Mouse (Mus musculus) heart, adult 11 months (tissue): Measurements from ENCODE around the gene Pus7l.
A peak's percentile ranks its signal among the peaks of the same experiment; 100 is the strongest.
"Not testable (repeated sequence)": the region's sequence is repeated elsewhere in the genome, so short reads cannot be mapped to it uniquely, and the experiment has no call there.

ENCODE experiments used
- DNase-seq: peaks from one replicate; pipeline ENCODE4 v3.0.0; 2022

Pus7l gene

DNA sequence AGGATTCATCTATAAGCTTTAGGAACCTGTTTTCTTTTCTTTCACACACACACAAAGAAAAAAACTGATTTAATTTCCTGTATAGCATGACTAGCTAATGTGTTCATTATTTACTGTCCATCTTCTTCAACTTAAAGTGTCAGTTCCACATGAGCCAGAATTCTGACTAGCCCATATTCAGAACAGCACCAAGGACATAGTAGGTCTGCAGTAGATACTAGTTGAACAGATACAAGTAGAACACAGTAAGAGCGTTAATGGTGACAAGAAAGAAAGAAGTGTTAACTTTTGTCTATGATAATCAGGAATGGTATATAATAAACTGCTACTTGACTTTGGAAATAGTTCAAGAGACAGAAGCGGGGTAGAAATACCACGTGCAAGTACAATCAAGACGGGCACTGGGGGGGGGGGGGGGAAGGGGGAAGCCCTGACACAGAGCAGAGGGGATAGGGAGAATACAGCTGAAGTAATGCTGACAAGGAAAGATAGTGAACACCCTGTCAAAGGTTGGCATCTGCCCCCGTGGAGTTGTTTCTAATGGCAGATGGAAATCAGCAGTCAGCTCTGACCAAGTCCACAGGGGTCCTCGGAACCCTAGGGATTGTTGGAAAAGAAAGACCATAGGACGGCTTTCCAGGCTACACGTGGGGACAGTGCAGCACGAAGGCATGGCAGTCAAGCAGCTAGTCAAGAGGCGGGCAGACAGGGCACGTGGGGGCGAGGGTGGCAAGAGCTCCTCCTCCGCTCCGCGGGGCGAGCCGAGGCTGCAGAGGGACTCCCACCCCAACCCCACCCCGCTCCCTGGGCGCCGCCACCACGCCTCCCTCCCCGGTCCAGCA is 559 bp downstream of the Pus7l start:
- peak; percentile 12 for DNase-seq

DNA sequence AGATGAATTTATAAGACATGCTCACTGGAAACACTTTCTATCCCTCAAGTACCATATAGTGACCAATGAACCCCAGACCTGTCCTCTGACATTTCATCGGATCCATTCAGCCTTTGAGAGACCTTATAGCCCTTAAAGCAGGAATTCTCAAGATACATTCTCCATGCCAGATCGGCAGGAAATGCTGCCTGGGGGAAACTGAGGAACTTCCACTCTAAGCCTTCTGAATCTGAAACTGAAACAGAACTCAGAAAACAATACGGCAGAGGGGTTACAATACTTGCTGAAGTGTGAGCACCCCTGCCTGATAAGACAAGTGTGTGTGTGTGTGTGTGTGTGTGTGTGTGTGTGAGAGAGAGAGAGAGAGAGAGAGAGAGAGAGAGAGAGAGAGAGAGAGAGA is 4.1 kb downstream of the Pus7l start:
- DNase-seq: peak; percentile 67

DNA sequence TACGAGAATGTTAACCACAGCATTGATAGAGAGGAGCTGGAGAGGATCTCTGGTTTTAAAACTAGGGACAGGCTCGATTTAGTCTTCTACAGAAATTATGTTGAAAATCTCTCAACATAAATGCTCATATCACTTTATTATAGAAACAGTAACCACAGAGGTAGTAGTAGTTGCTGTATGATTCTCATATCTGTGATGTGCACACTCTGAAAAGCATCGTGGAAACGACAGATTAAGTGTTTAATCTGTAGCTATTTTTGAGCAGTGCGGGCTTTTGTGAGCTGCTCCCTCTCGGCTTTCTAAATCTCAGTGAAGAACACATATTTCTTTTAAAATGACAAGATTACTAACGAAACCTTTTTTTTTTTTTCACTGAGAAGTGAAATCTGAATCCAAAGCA is 7.8 kb downstream of the Pus7l start:
- peak; percentile 12 for DNase-seq

DNA sequence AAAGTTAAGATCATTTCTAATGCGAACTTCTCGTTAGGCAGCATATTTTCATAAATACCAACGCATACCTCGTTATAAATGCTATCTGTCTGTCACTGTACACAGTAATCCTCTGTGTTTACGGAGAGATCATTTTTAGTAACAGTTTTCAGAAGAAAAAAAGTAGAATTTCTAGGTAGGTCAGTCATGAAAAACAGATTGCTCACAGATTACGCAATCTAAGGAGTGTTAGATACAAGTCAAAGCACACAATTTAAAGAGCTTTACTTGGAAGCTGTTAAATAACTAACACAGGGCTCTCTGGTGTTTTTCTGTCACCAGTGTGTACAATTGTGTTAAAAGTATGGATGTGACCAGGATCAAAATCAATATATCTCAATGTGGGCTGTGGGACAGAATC is 10.4 kb downstream of the Pus7l start:
- DNase-seq: no peak

DNA sequence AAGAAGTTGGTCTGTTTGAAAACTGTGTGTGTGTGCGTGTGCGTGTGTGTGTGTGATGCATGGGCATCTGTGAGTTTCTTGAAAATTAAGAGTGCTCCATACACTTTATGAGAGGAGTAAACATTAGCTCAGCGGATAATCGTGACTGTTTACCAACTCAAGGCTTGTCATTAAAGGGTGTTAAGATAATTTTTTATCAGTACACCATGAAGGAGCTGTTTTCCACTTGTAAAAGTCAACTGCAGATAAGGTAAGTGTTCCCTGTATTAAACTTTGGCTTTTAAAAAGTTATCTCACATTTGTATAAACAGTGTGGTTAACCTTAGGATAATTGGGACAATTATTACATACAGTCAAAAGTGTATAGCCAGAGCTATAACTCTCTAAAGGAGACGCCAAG is 11.0 kb downstream of the Pus7l start:
- no peak for DNase-seq

DNA sequence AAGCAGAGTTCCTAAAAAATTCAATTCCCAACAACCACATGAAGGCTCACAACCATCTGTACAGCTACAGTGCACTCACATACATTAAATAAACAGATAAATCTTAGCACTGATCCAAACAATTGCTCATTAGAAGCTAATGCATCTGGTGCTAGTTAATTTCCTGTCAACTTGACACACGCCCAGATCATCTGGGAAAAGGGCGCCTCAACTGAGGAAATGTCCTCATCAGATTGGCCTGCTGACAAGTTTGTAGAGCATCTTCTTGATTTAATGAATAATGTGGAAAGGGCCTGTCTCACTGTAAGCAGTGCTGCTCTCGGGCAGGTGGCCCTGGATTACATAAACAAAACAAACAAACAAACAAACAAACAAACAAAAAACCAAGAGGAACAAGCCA is 12.8 kb downstream of the Pus7l start:
- DNase-seq: peak; percentile 85

DNA sequence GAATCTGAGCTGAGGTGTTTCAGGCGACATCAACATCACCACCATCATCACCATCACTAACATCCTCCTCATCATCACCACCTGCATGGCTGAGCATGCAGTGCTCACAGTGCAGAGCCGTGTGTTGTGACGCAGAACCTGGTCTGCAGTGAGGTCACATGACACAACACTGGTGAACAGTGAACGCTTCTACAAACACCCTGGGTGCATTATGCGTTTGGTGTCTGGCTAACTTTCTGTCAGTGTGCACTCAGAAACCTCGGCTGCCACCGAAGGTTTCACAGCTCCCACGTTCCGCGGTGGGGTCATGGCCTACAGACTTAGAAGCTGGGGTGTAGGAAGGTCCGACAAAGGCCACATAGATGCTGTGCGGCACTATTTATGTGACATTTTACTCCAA is 18.4 kb downstream of the Pus7l start:
- DNase-seq: peak; percentile 89

DNA sequence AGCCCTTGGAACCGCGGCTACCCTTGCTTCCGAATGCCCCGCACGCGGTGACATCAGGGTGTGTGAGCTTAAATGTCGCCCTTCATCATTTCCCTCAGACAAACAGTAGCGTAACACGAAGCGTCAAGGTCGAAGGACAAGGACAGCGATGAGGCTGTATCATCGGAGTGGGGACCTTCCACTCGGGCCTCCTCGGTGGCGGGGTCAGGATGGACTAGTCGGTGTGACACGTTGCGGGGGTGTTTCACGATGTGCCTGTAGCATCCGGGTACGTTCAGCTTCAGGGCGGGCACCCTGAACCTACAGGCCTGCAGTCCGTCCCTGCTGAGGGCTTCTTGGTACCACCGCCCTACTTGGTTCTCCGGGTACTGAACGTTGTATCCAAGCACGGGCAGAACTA is 20.1 kb downstream of the Pus7l start:
- peak; percentile 90 for DNase-seq

DNA sequence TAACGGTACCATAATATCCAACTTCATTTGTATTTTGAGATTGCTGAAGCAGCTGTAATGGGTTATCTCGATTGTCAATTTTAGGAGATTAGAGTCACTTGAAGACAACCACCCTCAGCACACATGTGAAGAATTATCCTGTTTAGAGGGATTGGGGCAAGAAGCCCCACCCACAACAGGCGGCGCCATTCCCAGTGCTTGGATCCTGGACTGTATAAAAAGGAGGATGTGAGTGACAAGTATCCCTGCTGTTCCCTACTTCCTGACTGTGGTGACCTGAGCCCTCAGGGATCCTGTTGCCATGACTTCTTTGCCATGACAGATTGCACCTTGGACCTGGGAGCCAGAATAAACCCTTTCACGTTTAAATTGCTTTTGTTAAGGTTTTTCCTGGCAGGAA is 22.4 kb downstream of the Pus7l start:
- peak; percentile 87 for DNase-seq

DNA sequence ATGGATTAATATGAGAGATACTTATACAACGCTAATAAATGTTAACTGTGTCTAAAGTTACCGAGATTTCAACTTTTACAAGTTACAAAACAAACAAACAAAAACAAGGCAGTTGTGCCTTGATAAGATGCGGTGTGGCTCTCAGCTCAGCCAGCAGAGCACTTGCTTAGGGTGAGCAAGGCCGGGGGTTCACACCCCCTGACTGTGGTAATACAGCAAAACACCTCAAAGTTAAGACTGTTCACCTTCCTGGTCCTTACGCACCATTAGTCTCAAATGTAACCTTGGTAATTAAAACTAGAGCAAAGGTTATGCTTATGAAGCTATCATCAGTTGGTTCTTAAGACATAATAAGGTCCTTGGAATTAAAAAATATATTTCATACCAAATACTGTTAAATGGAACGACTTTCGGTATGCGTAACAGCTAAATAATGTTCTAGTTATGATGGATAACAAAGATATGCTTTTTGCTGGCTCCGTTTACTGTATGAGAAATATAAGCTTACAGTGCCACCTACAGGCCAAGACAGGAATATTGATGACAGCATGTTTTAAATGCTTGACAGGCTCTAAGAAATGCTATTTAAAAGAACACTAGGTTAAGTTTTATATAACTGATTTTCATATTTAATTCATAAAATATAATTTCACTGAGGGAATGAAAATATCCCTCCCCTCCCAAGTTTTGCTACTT is 23.0 kb downstream of the Pus7l start:
- DNase-seq: peak; percentile 43

DNA sequence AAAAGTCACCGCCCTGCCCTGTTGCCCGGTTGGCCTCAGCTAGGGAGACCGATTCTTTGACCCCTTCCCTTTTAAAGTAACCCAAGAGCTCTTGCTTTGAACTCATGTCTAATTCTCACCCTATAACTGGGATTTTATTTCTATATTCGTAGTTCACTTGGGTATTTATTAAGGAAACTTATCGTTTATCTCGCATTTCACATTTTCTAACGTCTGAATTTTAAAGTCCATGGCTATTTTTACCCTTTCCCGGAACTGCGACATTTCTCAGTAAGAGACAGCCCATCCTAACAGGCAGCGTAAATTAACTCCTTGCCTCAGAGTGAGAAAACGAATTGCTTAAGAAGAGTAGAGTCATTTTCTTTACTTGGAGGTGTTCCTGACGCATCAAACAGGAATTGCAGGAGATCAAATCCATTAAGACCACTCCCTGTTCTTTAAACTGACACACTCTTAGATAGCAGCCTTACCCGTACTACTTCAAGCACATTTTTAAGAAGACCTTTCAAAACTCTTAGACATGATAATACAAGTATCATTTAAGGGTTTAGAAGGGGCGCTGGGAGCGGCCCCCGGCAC is 25.3 kb downstream of the Pus7l start:
- no peak for DNase-seq

DNA sequence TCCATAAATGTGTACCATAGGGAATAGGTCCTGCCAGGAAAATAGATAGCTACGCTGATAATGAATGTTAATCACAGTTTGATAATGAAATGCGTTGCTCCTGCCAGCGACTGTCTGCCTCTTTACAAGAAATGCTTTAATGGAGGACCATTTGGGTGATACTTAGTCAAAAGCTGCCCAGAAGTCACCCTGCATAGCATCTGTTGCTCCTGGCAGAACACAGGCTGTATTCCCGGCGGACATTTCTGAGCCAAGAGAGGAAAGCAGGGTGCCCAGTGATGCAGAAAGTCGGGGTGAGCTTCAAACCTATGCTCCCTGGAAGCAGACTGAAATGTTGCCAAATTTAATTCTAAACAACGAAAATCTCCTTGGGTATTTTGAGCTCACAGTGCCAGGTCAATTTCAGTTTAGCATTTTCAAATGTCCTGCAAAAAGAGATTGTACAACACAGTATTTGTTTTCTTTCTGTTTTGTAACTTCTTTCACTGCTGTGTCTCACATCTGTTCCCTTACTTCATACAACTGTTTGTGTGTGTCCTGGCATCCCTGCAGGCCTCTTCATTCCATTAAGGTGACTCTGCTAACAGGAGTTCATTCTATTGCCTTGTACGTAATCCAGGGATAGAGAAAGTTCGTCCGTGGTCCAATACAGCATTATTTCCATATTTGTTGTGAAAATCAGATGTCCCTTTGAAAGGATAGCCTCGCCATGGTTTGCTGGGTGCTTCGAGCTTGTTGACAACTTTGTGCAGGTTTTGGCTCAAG is 39.7 kb downstream of the Pus7l start:
- peak; percentile 91 for DNase-seq

DNA sequence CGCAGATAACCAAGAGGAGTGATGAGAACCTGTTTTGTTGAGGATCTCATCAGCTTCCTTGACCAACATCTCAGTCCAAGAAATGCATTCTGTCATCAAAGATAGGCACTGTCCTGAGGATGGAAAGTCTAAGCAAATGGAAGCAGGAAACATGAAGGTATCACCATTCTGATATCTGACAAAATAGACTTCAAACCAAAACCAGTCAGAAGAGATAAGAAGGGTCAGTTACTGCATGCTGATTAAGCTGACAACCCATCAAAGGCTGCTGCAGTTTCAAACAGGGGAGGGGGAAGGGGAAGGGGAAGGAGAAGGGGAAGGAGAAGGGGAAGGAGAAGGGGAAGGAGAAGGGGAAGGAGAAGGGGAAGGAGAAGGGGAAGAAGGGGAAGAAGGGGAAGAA is 44.1 kb downstream of the Pus7l start:
- DNase-seq: no peak

DNA sequence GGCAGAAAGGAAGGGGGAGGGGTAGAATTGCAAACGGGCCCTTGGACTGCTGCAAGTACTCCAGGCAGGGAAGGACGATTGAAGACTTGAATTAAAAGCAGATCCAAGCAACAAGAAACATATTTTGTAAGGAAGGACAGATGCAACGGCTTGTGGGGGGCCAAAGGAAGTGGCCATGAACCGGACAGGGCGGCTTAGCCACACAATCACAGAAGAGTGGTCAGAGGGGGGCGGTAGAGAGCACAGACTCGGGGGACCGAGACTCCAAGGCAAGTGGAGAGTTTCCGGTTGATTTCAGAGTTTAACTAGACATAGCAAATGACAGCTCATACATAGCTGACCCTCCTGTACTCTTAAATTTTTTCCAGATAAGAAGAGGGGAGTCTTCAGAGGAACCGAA is 47.4 kb downstream of the Pus7l start:
- no peak for DNase-seq

DNA sequence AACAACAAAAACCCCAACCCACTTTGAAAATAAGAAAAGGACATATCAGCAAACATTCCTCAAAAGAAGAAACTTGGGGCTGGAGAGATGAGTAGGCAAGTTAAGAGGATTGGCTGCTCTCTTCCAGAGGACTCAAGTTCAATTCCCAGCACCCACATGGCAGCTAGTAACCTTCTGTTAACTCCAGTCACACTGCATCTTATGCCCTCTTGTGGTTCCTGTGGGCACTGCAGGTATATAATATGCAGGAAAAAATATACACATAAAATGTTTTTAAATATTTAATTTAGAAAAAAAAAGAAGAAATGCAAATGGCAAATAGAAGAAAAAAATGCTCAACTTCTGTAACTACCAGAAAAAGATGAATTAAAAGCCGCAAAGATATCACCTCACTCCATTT is 48.9 kb downstream of the Pus7l start:
- no peak for DNase-seq

DNA sequence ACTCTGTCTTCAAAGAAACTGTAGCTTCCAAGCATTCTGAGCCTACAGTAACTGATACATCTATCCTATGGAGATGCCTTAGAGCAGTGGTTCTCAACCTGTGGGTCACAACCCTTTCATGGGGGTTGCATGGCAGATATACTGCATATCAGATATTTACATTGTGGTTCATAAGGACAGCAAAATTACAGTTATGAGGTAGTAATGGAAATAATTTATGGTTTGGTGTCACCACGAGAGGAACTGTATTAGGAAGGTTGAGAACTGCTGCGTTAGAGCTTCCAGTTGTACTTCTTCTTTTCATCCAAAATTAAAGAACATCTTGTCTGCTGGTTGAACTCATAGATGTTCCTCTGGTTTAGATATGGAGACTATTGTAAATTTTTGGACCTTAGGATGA is 53.9 kb downstream of the Pus7l start:
- DNase-seq: no peak

DNA sequence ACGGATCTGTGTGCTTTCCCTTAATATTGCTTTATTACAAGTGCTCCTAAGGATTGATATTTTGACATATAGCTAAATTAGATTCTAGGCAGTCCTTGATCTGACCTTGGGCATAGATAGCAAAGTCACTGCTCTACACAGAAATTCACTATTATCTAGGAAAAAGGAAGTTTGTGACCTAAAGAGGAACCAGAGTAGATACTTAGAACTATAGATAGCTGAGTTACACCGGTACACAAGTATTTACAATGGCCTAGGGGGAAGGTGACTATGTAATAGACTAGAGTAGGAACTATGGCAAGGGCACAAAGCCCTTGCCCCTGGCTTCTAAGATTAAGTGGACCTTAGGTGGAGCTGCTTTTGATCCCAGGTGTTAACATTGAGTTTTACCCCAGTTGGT is 55.3 kb downstream of the Pus7l start:
- DNase-seq: not testable (repeated sequence)

DNA sequence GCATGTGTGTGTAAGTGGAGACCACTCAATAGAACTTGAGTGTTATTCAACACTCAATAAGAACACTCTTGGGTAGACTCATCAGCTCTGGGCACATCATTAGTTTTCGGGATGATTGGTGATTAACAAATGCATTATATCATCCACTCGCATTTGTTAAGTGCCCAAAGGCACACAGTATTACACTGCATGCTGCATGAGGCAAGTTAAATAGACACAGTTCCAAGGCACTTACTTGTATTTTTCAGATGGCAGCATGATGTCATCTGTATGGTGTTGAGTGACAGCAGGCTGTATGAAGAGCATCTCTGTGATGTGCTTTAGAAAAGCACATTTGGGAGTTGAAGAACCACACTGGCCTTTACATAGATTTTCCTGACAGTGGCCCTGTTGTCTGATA is 60.8 kb downstream of the Pus7l start:
- no peak for DNase-seq

DNA sequence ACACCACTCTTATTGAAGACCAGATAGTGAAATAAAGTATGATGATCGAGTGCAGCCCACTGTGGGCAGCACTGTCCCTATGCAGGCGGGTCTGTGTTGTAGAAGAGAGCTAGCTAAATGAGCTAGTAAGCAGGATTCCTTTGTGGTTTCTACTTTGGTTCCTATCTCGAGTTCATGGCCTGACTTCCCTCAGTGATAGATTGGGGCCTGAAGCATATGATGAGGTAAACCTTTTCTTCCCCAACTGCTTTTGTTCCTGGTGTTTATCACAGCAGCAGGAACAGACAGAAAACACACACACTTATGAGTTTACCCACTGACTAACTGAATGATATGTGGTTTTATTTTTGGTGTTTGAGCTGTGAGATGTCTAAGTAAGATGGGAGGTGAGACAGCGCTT is 62.6 kb downstream of the Pus7l start:
- DNase-seq: no peak

DNA sequence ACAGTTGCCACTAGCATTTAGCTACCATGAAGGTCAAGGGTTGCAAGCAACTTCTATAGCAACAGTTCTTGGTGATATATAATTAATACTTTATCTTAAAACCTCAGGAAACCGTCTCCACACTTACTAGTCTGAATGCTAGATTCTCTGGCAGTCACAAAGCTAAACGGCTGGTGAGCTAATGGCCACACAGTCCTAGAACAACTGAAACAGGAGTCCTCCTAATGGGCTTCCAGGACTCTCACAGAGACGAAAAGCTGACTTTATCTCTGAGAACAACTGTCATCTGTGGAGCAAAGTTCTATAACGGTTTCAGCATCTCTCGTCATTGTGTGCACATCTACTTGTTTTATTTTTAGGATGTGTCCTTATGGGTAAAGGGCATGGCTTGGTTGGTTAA is 63.1 kb downstream of the Pus7l start:
- no peak for DNase-seq

DNA sequence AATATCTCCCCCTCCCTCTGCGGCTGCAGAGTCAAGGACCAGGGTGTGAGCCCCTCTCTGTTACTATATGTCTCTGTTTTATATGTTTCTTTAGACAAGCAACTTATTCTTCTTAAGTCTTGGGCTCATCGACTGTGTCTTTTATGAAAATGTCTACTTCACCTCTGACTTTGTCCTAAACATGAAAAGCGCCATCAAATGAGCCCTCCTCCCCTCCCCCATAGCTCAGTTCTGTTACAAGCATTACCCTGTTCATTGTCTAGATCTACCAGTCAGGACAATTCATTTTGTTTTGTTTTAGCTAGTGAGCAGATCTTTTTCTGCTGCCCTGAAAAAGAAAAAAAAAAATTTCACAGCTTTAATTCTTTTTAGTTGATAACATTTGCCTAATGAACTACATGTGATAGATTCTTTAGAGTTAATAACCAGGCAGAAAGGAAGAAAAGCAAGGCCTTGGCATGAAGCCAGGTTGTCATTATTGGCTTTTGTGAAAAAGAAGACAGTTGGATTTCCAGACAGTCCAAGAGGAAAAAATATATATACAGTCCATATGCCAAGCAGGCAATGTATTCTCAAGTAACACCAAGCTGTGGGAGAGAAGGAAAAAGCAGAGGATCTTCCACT is 63.7 kb downstream of the Pus7l start:
- no peak for DNase-seq

DNA sequence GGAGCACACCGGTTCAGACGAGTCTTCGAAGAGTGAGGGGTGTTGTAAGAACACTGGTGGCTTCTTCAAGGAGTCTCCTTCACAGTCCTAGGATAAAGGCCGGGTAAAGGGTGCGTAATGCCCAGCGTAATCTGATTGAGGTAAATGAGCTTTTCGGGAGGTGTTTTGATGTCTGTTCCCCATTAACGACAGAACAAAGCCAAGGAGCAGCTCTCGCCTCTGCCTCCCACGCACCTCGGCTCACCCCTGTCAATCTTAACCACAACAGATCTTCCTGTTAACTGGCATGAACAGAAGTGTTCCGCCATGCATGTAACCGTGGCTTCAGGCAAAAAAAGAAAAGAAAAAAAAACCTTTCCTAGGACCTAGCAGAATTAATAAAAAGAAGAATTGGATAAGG is 64.6 kb downstream of the Pus7l start:
- no peak for DNase-seq

DNA sequence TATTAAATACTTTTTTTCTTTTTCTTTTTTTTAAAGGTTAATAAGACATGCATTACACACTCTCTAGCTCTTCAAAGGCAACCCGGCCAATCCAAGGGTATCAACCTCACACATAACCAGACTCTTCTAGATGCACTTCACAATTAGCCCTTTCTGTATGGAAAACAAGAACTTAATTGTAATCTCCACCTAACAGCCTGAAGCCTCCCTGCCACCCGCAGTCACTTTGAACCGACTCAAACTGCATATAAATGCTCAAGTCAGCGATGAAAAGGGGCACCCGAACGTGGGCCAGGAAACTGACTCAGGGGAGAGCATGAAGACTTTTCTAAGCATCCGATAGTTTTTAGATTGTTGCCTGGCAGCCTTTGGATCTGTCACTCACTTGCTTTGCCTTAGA is 66.1 kb downstream of the Pus7l start:
- no peak for DNase-seq
